Mouse (Mus musculus): ENCODE data around the gene Kdf1. TPM values are rescaled to one million over a fixed set of nuclear protein-coding genes. Genes with fewer than 3 reads are reported as not detected.

Kdf1 gene
- polyA plus RNA-seq, 1 experiment: not detected

GRCm38 (mm10) chr4:133489489-133490245 lies 29.1 kb upstream of the Kdf1 start:
- no peak for TF ChIP-seq GATA1 (IDR thresholded peaks at IDR 0.05; ENCODE audit: low read length)

DNA sequence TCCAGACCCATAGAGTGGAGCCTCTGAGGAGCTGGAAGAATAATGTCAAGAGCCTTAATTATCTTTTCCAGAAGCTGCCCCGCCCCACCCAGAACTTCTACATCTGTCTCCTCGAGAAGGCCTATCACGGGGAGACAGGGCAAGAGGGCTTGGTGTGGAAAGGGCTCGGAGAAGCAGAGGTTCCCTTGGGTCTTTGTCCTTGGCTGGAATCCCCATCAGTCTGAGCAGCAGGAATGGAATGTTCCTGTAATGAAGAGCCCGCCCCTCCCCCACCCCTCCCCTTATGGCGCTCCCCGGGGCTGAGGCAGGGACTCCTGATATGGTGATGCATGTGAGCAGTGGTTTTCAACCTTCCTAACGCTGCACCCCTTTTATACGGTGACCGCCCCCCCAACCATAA lies 27.0 kb upstream of the Kdf1 start:
- TF ChIP-seq GATA1 (IDR thresholded peaks at IDR 0.05; ENCODE audit: low read length): no peak

- no peak for TF ChIP-seq GATA1 (IDR thresholded peaks at IDR 0.05; ENCODE audit: low read length)
Measured at GRCm38 (mm10) chr4:133493895-133494294, 24.9 kb upstream of the Kdf1 start.

DNA sequence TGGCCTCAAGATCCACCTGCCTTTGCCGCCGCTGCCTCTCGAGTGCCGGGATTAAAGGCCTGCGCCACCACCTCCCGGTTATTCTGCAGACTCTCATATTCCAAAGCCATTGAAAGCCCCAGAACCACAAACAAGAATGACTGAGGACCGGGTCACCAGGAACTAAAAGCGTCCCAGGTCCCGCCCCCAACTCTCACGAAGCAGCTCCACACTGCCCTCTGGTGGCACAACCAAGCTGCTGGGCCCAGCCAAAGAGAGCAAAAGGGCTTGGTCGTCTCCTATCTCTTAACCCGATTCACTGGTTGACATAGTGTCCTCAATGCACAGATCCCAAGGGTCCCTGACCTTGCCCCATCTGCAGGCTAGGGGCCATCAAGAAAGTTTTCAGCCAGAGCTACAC lies 24.3 kb upstream of the Kdf1 start:
- TF ChIP-seq GATA1 (IDR thresholded peaks at IDR 0.05; ENCODE audit: low read length): no peak

- TF ChIP-seq GATA1 (IDR thresholded peaks at IDR 0.05; ENCODE audit: low read length): no peak
Measured at GRCm38 (mm10) chr4:133494867-133495266, 23.9 kb upstream of the Kdf1 start.

GRCm38 (mm10) chr4:133495711-133496110 lies 23.1 kb upstream of the Kdf1 start:
- TF ChIP-seq GATA1 (IDR thresholded peaks at IDR 0.05; ENCODE audit: low read length): no peak

DNA sequence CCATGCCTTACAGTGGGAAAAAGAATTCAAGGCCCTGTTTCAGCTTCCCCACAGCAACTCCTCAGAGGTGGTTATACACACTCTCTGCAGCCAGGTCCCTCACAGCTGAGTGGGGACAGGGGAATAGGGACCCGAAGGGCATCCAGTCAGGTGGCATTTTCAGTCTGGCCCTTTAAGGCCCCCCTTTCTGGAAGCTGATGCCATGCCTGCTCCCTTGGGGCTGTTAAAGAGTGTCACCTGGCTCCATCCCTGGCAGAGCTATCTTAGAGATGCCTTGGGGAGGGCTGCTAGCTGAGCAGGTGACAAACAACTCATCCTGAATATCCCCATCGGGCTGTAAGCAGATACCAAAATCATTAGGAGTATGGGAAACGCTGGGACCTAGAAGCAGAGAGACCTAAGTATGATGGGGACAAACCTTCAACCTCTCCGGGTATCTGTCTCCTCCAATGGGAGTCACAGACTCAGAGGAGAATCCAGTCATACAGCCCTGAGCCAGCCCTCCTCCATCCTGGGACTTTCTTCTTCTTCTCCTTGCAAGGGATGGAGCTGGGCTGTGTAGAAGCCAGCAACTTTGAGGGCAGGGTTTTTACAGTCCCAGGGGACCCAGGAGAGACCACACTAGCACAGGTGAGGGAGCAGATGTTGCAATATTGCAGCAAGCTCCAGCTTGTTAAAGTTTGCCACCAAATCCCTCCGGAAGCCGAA lies 21.9 kb upstream of the Kdf1 start:
- no peak for TF ChIP-seq GATA1 (IDR thresholded peaks at IDR 0.05; ENCODE audit: low read length)

GRCm38 (mm10) chr4:133497461-133498159 lies 21.2 kb upstream of the Kdf1 start:
- TF ChIP-seq GATA1 (IDR thresholded peaks at IDR 0.05; ENCODE audit: low read length): no peak

- TF ChIP-seq GATA1 (IDR thresholded peaks at IDR 0.05; ENCODE audit: low read length): no peak
Measured at GRCm38 (mm10) chr4:133498160-133498724, 20.5 kb upstream of the Kdf1 start, which contains the start of gene Trnp1. TSS of gene Trnp1 (minus strand) at chr4:133498550.

DNA sequence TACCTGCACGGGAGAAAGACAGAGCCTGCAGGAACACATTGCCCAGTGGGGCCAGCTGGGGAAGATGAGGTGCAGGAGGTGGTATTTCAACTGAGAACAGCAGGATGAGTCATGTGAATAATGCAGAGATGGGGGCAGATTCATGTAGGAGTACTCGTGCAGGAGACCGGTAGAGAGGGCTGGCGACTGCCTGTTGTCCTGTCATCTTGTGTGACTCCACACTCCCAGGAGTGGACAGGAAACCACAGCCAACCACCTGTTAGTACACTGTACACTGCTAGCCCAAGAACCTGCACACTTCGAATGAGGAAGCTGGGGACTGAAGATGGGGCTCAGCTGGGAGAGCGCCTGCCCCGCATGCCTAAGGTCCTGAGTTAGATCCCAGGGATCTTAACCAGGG lies 17.2 kb upstream of the Kdf1 start:
- no peak for TF ChIP-seq GATA1 (IDR thresholded peaks at IDR 0.05; ENCODE audit: low read length)

GRCm38 (mm10) chr4:133504300-133504699 lies 14.5 kb upstream of the Kdf1 start:
- no peak for TF ChIP-seq GATA1 (IDR thresholded peaks at IDR 0.05; ENCODE audit: low read length)

DNA sequence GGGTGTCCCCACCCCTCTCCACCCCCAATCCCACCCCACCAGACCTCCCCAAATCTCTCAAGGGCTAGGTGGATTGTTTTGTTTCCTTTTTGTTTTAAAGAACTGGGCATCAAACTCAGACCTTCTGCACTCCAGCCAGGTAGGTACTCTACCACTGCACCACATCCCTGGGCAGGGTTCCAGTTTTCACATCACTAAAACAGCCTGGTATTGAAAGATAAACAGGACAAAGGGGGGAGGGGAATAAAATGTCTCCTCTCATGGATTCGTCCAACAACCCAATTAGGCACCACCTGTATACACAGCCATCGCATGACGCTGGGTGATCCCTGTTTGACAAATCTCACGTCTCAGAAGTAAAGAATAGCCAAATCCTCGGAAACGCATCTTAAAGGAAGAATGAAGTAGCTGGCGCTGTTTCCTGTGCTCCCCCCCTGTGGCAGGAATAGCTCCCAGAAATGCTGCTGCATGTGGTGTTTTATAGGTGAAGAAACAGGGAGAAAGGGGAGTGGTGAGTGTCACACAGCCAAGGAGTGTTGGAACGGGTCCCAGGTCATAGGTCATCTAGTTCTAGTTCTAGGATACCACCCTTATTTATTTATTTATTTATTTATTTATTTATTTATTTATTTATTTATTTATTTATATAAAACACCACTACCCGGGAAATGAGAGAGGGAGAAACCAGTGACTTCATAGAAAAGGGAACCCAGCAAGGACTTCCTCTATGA lies 13.8 kb upstream of the Kdf1 start:
- TF ChIP-seq GATA1 (IDR thresholded peaks at IDR 0.05; ENCODE audit: low read length): no peak

GRCm38 (mm10) chr4:133506573-133506972 lies 12.2 kb upstream of the Kdf1 start:
- TF ChIP-seq GATA1 (IDR thresholded peaks at IDR 0.05; ENCODE audit: low read length): no peak

DNA sequence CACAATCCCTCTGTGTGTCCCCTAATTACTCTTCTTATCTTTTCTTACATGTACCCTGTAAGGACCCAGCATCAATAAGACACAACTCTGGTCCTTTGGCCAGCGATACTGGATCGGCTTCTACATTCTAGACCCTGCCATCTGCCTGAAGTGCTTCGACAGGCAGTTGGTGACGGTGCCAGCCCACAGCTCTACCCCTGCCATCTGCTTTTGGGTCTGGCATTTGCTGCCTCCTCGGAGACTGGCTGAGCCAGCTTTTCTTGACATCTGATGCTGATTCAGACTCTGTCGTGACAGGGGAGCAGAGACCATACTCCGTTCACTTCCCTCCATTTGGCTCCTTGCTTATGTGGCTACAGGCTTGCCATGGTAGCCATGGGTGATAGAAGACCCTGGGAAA lies 9.8 kb upstream of the Kdf1 start:
- TF ChIP-seq GATA1 (IDR thresholded peaks at IDR 0.05; ENCODE audit: low read length): no peak

- TF ChIP-seq GATA1 (IDR thresholded peaks at IDR 0.05; ENCODE audit: low read length): no peak
Measured at GRCm38 (mm10) chr4:133511050-133511449, 7.7 kb upstream of the Kdf1 start.
